Mouse (Mus musculus) E14TG2a.4 (cell line): Measurements from ENCODE around the gene Acsbg1.

ENCODE experiments used
- CTCF ChIP-seq: conservative IDR thresholded peaks from 2 replicates; pipeline ENCODE4 v1.5.1; 2014; ENCODE audit warnings: low read length
- NANOG ChIP-seq: IDR thresholded peaks from 2 replicates; pipeline ENCODE4 v1.6.1; 2014; ENCODE audit warnings: borderline replicate concordance, low read length, mixed read lengths
- POU5F1 ChIP-seq: IDR thresholded peaks from 2 replicates; pipeline ENCODE4 v1.6.1; 2014; ENCODE audit warnings: low read length, borderline replicate concordance

- 0 out of 2 replicates have a peak, but pooled peaks have one; percentile 1 for TF ChIP-seq CTCF
- no peak for TF ChIP-seq NANOG
- no peak for TF ChIP-seq POU5F1
Measured at GRCm38 (mm10) chr9:54568732-54569131, 92.9 kb downstream of the Acsbg1 start.
